Mouse (Mus musculus) hindbrain, embryonic 10.5 days (tissue): Measurements from ENCODE around the gene Lmcd1. TPM values are rescaled to one million over a fixed set of nuclear protein-coding genes. Genes with fewer than 3 reads are reported as not detected.

ENCODE experiments used
- DNase-seq: peaks from one replicate; pipeline ENCODE4 v3.0.0-alpha.2; 2017; ENCODE audit warnings: low spot score
- H3K27ac ChIP-seq: fragments of 300-500 bp; sonication (generic); 2 replicates; pipeline ENCODE4 v1.5.1; 2016; ENCODE audit warnings: mild to moderate bottlenecking, moderate library complexity
- H3K27me3 ChIP-seq: fragments of 300-500 bp; sonication (generic); 2 replicates; pipeline ENCODE4 v1.6.1; 2016; ENCODE audit warnings: mild to moderate bottlenecking; ENCODE audit not compliant: poor library complexity, insufficient read depth, severe bottlenecking
- H3K36me3 ChIP-seq: fragments of 300-500 bp; sonication (generic); 2 replicates; pipeline ENCODE4 v1.6.1; 2016; ENCODE audit warnings: mild to moderate bottlenecking, moderate library complexity
- H3K4me1 ChIP-seq: fragments of 300-500 bp; sonication (generic); replicated peaks from 2 replicates; pipeline ENCODE4 v1.6.1; 2016; ENCODE audit warnings: mild to moderate bottlenecking
- H3K4me3 ChIP-seq: fragments of 300-500 bp; sonication (generic); 2 replicates; pipeline ENCODE4 v1.5.1; 2016; ENCODE audit warnings: mild to moderate bottlenecking, moderate library complexity
- H3K9me3 ChIP-seq: fragments of 300-500 bp; sonication (generic); 2 replicates; pipeline ENCODE4 v1.6.1; 2016; ENCODE audit warnings: mild to moderate bottlenecking, moderate library complexity
- WGBS: fragments of 180-500 bp; shearing (Covaris S2); methylation state at CpG from one replicate; pipeline ENCODE4 v1.1.7; 2016; 5-methylcytosine and 5-hydroxymethylcytosine counted together
- polyA plus RNA-seq: library from polyadenylated mRNA; unstranded; fragments of >200 nt; fragmentation: Nextera tagmentation; extraction: Ambion mirVana; gene quantifications from 2 replicates; pipeline ENCODE4 v1.2.1, GENCODE M21; 2016

Lmcd1 gene
- polyA plus RNA-seq, 1 experiment from 2014 or later = 2.8 TPM

GRCm38 (mm10) chr6:112331223-112331598 is 57.7 kb downstream of the Lmcd1 start:
- Histone ChIP-seq H3K9me3 (no peaks in the 10 kb centered on the region), H3K4me3 (no peak overlapping the region), H3K36me3 (no peaks in the 10 kb centered on the region), H3K27ac (no peak overlapping the region), H3K4me1 (no peaks in the 10 kb centered on the region), H3K27me3 (no peaks in the 10 kb centered on the region)
- WGBS = 82% methylated on average over 6 of the region's 6 CpGs
- DNase-seq = no peak

DNA sequence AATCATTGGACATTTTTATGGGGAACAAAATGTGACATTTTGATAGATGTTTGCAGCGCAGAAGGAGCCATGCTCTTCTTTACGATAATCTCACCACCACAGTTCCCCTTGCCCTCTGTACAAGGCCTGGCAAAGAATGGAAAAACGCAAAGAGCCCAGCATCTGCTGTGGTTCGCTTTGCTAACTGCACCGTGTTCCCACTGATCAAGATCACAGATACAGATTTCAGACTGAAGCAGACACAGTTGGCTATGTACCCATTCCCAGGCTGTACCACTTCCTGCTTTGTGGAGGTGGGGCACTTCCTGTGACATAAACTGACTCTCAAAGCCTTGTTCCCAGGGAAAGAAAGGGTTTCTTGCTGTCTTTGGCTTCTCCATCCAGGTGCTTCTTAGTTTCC is 60.4 kb downstream of the Lmcd1 start:
- Histone ChIP-seq H3K36me3 (no peaks in the 10 kb centered on the region), H3K27ac (no peak overlapping the region), H3K9me3 (no peaks in the 10 kb centered on the region), H3K27me3 (no peaks in the 10 kb centered on the region), H3K4me3 (no peak overlapping the region), H3K4me1 (no peaks in the 10 kb centered on the region)
- no peak for DNase-seq
- WGBS = 88% methylated on average over 5 of the region's 5 CpGs

GRCm38 (mm10) chr6:112337667-112338066 is 64.1 kb downstream of the Lmcd1 start:
- no peaks in the 10 kb centered on the region for H3K36me3 ChIP-seq
- H3K27ac ChIP-seq = no peak overlapping the region
- no peak for DNase-seq
- no peaks in the 10 kb centered on the region for H3K4me1 ChIP-seq
- no peaks in the 10 kb centered on the region for H3K9me3 ChIP-seq
- no peaks in the 10 kb centered on the region for H3K27me3 ChIP-seq
- H3K4me3 ChIP-seq = no peak overlapping the region
- 84% methylated on average over 6 of the region's 6 CpGs for WGBS

GRCm38 (mm10) chr6:112339016-112339415 is 65.5 kb downstream of the Lmcd1 start:
- no peak overlapping the region for H3K4me3 ChIP-seq
- H3K4me1 ChIP-seq = no peaks in the 10 kb centered on the region
- H3K36me3 ChIP-seq = no peaks in the 10 kb centered on the region
- H3K9me3 ChIP-seq = no peaks in the 10 kb centered on the region
- 89% methylated on average over 4 of the region's 4 CpGs for WGBS
- DNase-seq = no peak
- H3K27me3 ChIP-seq = no peaks in the 10 kb centered on the region
- H3K27ac ChIP-seq = no peak overlapping the region

DNA sequence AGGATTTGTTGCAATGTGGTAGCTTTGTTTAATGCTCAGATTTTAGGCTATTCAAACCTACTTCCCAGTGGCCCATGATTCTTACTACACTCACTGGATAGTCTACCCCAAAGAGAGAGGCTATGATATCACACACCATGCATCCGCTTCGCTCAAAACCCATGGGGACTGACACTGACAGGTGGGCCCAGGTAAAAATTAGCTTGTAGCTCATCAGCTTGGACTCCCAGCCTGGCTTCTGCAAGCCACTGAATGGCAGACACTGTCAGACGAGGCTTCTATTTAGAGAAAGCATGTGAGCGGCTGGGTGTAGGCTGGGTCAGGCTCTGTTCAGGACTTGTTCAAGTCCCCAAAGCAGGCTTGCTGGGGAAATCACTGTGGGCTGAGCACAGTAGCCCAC is 76.9 kb downstream of the Lmcd1 start:
- DNase-seq = no peak
- no peak overlapping the region for H3K27ac ChIP-seq
- no peak overlapping the region for H3K4me3 ChIP-seq
- H3K36me3 ChIP-seq = no peaks in the 10 kb centered on the region
- H3K4me1 ChIP-seq = no peaks in the 10 kb centered on the region
- WGBS = 89% methylated on average over 4 of the region's 4 CpGs
- H3K9me3 ChIP-seq = no peaks in the 10 kb centered on the region
- H3K27me3 ChIP-seq = no peaks in the 10 kb centered on the region

DNA sequence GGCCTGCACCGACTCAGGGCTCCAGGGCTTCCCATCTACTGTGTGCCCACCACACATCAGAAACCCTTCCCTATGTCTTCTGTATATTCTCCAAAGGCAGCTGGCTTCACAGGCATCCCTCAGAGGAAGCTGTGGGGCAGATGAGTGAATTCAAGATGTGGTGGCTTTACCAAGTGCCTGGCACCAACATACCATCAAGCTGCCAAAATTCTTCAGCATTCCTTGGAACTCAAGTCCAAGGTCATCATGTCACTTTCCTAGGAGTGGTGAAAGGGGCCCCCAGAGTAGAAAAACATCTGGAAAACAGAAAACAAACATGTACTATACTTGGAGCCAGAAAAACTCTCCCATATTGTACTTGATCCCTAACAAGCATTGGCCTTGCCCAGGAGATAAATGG is 85.8 kb downstream of the Lmcd1 start:
- H3K4me1 ChIP-seq = no peaks in the 10 kb centered on the region
- 94% methylated on average over 1 of the region's 1 CpGs for WGBS
- no peaks in the 10 kb centered on the region for H3K27me3 ChIP-seq
- no peak for DNase-seq
- H3K9me3 ChIP-seq = no peaks in the 10 kb centered on the region
- H3K4me3 ChIP-seq = no peak overlapping the region
- H3K36me3 ChIP-seq = no peaks in the 10 kb centered on the region
- H3K27ac ChIP-seq = no peak overlapping the region

DNA sequence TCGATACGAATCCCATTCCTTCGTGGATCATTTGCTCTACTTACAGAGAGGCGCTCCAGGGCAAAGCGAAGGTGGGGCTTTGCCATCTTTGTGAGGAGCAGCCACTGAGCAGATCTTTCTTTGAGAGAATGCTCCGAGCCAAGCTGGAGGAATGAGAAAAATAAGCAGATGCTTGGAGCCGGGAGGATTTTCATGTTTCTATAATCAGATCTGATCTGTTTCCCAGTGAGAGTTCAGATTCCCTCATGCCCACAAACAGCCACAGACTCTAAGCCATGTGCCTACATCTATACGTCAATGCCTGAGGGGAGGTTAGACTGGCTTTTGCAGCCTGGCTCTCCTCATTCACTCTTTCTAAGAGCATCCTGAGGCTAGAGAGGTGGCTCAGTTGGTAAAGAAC is 87.1 kb downstream of the Lmcd1 start:
- Histone ChIP-seq H3K4me1 (no peaks in the 10 kb centered on the region), H3K27ac (no peak overlapping the region), H3K36me3 (no peaks in the 10 kb centered on the region), H3K4me3 (no peak overlapping the region), H3K9me3 (no peaks in the 10 kb centered on the region), H3K27me3 (no peaks in the 10 kb centered on the region)
- no peak for DNase-seq
- WGBS = 88% methylated on average over 8 of the region's 8 CpGs

DNA sequence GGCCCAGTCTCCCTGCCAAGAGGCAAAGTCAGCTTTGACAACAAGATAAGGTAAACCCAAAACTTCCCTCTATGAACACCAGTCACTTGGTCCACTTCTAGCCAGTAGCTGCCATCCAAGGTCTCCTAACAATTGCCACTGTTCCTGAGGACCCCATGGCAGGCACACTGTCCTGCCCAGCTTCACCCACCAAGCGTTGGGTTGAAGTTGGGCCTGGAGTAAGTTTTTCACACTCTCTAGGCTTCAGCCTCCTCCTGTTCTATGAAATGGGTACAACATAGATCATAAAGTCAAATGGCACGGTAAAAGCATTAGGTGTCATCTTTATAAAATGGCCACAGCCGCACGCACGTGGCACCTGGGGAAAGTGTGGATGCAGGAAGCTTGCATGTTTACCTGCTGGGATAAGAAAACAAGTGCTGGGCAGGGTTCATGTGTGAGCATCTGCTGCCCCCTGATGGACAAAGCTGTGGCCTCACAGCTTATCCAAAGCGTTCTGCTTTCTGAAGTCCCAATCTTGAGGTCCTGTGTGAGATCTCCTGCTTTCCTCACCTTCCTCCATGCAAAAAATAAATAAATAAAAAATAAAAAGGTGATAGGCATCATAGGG is 88.9 kb downstream of the Lmcd1 start:
- Histone ChIP-seq H3K4me1 (no peaks in the 10 kb centered on the region), H3K9me3 (no peaks in the 10 kb centered on the region), H3K36me3 (no peaks in the 10 kb centered on the region), H3K27me3 (no peaks in the 10 kb centered on the region), H3K4me3 (no peak overlapping the region), H3K27ac (no peak overlapping the region)
- WGBS = 46% methylated on average over 6 of the region's 6 CpGs
- peak; percentile 59 for DNase-seq

DNA sequence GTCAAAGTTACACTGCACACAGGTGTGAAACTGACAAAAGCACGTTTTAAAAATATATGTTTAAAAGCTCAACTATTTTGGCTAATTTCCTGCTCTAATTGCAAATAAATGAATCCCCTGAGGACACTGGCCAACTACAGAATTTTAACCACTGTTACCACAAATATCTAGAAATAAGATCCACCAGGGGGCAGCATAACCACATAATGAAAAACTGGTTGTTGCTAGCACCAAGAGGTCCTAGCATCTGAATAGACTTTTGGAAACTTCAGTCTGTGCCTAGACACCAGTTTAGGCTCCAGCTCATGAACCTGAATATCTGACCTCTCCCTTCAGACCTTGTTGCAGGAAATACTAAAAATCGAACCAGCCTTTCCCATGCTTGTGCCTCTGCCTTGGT is 91.0 kb downstream of the Lmcd1 start:
- no peak for DNase-seq
- H3K27ac ChIP-seq = no peak overlapping the region
- H3K27me3 ChIP-seq = no peaks in the 10 kb centered on the region
- WGBS = 43% methylated on average over 2 of the region's 2 CpGs
- no peaks in the 10 kb centered on the region for H3K9me3 ChIP-seq
- H3K36me3 ChIP-seq = no peaks in the 10 kb centered on the region
- no peaks in the 10 kb centered on the region for H3K4me1 ChIP-seq
- no peak overlapping the region for H3K4me3 ChIP-seq

GRCm38 (mm10) chr6:112365294-112365693 is 91.7 kb downstream of the Lmcd1 start:
- Histone ChIP-seq H3K27me3 (no peaks in the 10 kb centered on the region), H3K36me3 (no peaks in the 10 kb centered on the region), H3K9me3 (no peaks in the 10 kb centered on the region), H3K4me3 (no peak overlapping the region), H3K4me1 (no peaks in the 10 kb centered on the region), H3K27ac (no peak overlapping the region)
- no peak for DNase-seq
- WGBS = 87% methylated on average over 10 of the region's 10 CpGs

DNA sequence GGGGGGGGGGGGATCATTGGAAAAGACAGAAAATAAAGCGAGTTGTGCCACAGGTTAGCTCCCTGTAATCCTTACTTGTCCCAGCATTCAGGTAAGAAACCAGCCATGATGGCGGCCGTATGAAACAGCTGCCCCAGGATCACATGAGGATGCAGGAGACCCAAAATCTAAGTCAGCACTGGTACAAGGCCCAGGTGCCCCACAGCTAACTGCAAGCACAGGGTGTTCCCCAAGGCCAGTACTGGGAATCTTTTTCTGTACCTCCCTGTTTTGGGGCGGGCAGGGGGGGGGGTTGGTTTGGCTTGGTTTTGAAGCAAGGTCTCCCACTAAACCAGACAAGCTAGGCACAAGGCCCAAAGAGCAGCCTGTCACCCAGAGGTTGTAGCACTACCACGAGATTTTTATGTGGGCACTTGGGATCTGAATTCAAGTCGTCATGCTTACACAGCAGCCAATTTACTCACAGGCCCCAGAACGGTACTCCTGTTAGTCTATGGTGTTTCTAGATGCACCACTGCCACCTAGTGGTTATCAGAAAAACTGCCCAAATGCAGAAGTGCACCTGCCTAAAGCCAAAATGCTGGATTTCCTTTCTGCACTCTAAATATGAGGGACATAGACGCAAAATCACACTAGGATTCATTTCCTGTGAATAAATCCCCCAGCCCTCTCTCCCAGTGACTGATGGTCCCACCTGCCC is 100.5 kb downstream of the Lmcd1 start:
- DNase-seq = peak; percentile 32
- Histone ChIP-seq H3K27ac (no peak overlapping the region; the same call in 1 of the 2 replicates), H3K4me1 (peaks cover 8% of the 10 kb centered on the region), H3K27me3 (no peaks in the 10 kb centered on the region), H3K9me3 (no peaks in the 10 kb centered on the region), H3K36me3 (no peaks in the 10 kb centered on the region), H3K4me3 (no peak overlapping the region)
- WGBS = 45% methylated on average over 8 of the region's 8 CpGs

DNA sequence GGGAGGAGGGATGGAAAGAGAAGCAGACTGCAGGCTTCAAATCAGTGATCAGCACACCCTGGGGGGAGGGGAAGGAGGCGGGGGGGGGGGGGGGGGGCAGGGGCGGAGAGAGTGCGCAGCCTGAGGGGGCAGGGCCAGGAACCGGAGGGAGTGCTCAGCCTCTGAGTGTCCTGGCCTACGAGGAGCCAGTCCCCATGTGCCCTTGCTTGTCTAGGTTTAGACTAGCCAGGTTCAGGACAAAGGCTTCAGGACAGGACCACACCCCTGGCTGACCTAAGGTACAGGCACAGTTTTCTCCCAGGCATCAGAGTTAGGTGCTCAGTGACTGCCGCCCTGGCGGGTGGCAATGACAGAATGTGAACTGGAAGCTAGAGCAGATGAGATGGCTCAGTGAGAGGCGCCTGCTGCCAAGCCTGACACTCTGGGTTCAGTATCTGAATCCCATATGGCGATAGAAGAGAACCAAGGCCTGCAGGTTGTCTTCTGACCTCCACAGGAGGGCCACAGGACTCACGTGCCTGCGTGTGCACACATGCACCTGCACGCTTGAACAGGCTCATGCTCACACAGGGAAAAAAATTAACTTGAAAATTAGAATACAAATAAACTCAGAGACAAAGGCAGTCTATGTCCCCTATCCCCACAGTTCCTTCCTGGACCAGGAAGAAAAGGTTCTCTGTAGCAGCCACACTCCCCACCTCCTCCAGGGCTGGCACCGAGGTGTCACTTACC is 102.3 kb downstream of the Lmcd1 start:
- peaks cover 8% of the 10 kb centered on the region for H3K4me1 ChIP-seq
- WGBS = 67% methylated on average over 11 of the region's 13 CpGs
- no peak overlapping the region for H3K27ac ChIP-seq
- no peaks in the 10 kb centered on the region for H3K27me3 ChIP-seq
- no peaks in the 10 kb centered on the region for H3K9me3 ChIP-seq
- DNase-seq = no peak
- no peak overlapping the region for H3K4me3 ChIP-seq
- no peaks in the 10 kb centered on the region for H3K36me3 ChIP-seq

GRCm38 (mm10) chr6:112379054-112379453 is 105.5 kb downstream of the Lmcd1 start:
- Histone ChIP-seq H3K4me1 (peaks cover 8% of the 10 kb centered on the region), H3K36me3 (no peaks in the 10 kb centered on the region), H3K27ac (no peak overlapping the region), H3K27me3 (no peaks in the 10 kb centered on the region), H3K9me3 (no peaks in the 10 kb centered on the region), H3K4me3 (no peak overlapping the region)
- DNase-seq = no peak
- WGBS = 92% methylated on average over 9 of the region's 9 CpGs
